Mouse (Mus musculus) ES-E14 (cell line): ENCODE data around the gene Gm9857.

Experiments used
- CHD2 ChIP-seq: IDR thresholded peaks from 2 replicates; pipeline ENCODE4 v1.6.1; 2014; ENCODE audit warnings: mild to moderate bottlenecking, low read depth, low read length, inconsistent platforms
- HCFC1 ChIP-seq: IDR thresholded peaks from 2 replicates; pipeline ENCODE4 v1.6.1; 2012; ENCODE audit warnings: low read length, inconsistent platforms, borderline replicate concordance; ENCODE audit not compliant: insufficient read depth
- ZC3H11A ChIP-seq: IDR thresholded peaks from 2 replicates; pipeline ENCODE4 v1.6.1; 2012; ENCODE audit warnings: low read depth, mild to moderate bottlenecking, inconsistent platforms, low read length, borderline replicate concordance

DNA sequence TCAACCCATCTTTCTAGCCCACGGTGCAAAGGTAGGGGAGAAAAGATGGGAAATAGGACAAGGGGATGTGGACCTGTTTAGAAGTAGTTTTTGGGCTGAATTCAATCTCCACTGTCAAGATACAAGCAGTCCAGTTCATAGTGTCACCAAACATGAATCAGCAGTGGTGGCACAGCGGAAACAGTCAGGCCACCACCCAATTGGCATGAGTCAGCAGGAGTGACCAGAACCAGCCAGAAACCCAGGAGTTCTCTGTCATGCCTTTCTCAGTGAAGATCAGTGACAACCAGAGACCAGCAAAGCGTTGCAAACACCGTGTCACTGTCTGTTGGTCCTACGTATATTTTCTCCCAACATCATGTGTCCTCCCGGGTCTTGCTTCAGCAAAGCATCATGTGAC lies 6.7 kb downstream of the Gm9857 start:
- no peak for TF ChIP-seq CHD2
- no peak for TF ChIP-seq HCFC1
- no peak for TF ChIP-seq ZC3H11A
